Mouse (Mus musculus): ENCODE data around the gene Ccdc13. TPM values are rescaled to one million over a fixed set of nuclear protein-coding genes. Genes with fewer than 3 reads are reported as not detected.

Ccdc13 gene
- total and polyA plus RNA-seq, 2 experiments from 2014 or later: 0.34 TPM; not detected in 1

- ATAC-seq (ENCODE audit: insufficient read depth, low read depth) (no peak), DNase-seq (ENCODE audit: low spot score) (no peak)
- H3K4me3 ChIP-seq (ENCODE audit: low read depth, low read length): no peak overlapping the region
- TF ChIP-seq CTCF (IDR thresholded peaks at IDR 0.05; ENCODE audit: low read depth): no peak
- TF ChIP-seq EP300 (IDR thresholded peaks at IDR 0.05; ENCODE audit: low read depth): no peak
- no peaks in the 10 kb centered on the region for H3K27me3 ChIP-seq (ENCODE audit: control insufficient read depth, insufficient read depth, low read length)
- H3K4me2 ChIP-seq (ENCODE audit: low read depth, low read length): no peak overlapping the region
- no peak overlapping the region for H3K27ac ChIP-seq (ENCODE audit: low read depth)
- no peaks in the 10 kb centered on the region for H3K9me3 ChIP-seq (replicated peaks; ENCODE audit: control insufficient read depth, low read length)
- no peak overlapping the region for H3K9ac ChIP-seq (replicated peaks; ENCODE audit: low read depth, low read length)
- 45% methylated on average over 3 of the region's 3 CpGs for WGBS
- H3K4me1 ChIP-seq (ENCODE audit: control insufficient read depth, insufficient read depth): no peaks in the 10 kb centered on the region
- no peaks in the 10 kb centered on the region for H3K36me3 ChIP-seq (replicated peaks; ENCODE audit: control insufficient read depth, insufficient read depth, low read length)
Observed at GRCm38 (mm10) chr9:121865425-121866008, 26.3 kb upstream of the Ccdc13 start.

GRCm38 (mm10) chr9:121864837-121865236, 25.6 kb upstream of the Ccdc13 start:
- Histone ChIP-seq H3K27ac (ENCODE audit: low read depth) (no peak overlapping the region), H3K9ac (replicated peaks; ENCODE audit: low read depth, low read length) (no peak overlapping the region), H3K9me3 (replicated peaks; ENCODE audit: control insufficient read depth, low read length) (no peaks in the 10 kb centered on the region), H3K36me3 (replicated peaks; ENCODE audit: control insufficient read depth, insufficient read depth, low read length) (no peaks in the 10 kb centered on the region), H3K4me3 (ENCODE audit: low read depth, low read length) (no peak overlapping the region), H3K4me2 (ENCODE audit: low read depth, low read length) (no peak overlapping the region), H3K4me1 (ENCODE audit: control insufficient read depth, insufficient read depth) (no peaks in the 10 kb centered on the region), H3K27me3 (ENCODE audit: control insufficient read depth, insufficient read depth, low read length) (no peaks in the 10 kb centered on the region)
- ATAC-seq (ENCODE audit: insufficient read depth, low read depth) (no peak), DNase-seq (ENCODE audit: low spot score) (no peak)
- WGBS: 66% methylated on average over 4 of the region's 4 CpGs
- TF ChIP-seq CTCF (IDR thresholded peaks at IDR 0.05; ENCODE audit: low read depth) (no peak), EP300 (IDR thresholded peaks at IDR 0.05; ENCODE audit: low read depth) (no peak)

DNA sequence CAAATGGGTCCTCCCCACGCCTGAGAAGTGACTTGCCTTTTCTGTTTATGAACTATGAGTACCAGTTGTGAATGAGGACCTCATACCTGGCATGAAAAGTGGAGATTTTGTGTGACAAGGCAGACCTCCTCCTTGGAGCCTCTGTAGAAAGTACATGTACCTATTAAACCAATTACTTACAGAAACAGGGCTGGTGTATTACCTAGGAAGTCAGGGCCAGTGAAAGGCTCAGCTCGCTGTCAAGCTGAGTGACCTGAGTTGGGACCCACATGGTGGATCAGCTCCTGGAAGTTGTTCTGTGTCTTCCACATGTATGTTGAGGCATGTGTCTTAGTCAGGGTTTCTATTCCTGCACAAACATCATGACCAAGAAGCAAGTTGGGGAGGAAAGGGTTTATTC, 21.7 kb upstream of the Ccdc13 start:
- Histone ChIP-seq H3K4me1 (ENCODE audit: control insufficient read depth, insufficient read depth) (peaks cover 8% of the 10 kb centered on the region; the same call in 1 of the 2 replicates), H3K27ac (ENCODE audit: low read depth) (no peak overlapping the region), H3K36me3 (replicated peaks; ENCODE audit: control insufficient read depth, insufficient read depth, low read length) (no peaks in the 10 kb centered on the region), H3K27me3 (ENCODE audit: control insufficient read depth, insufficient read depth, low read length) (no peaks in the 10 kb centered on the region), H3K4me2 (ENCODE audit: low read depth, low read length) (no peak overlapping the region), H3K9me3 (replicated peaks; ENCODE audit: control insufficient read depth, low read length) (no peaks in the 10 kb centered on the region), H3K4me3 (ENCODE audit: low read depth, low read length) (no peak overlapping the region), H3K9ac (replicated peaks; ENCODE audit: low read depth, low read length) (no peak overlapping the region)
- 85% methylated on average over 2 of the region's 2 CpGs for WGBS
- no peak for DNase-seq (ENCODE audit: low spot score)
- no peak for ATAC-seq (ENCODE audit: insufficient read depth, low read depth)
- TF ChIP-seq EP300 (IDR thresholded peaks at IDR 0.05; ENCODE audit: low read depth) (no peak), CTCF (IDR thresholded peaks at IDR 0.05; ENCODE audit: low read depth) (no peak)

DNA sequence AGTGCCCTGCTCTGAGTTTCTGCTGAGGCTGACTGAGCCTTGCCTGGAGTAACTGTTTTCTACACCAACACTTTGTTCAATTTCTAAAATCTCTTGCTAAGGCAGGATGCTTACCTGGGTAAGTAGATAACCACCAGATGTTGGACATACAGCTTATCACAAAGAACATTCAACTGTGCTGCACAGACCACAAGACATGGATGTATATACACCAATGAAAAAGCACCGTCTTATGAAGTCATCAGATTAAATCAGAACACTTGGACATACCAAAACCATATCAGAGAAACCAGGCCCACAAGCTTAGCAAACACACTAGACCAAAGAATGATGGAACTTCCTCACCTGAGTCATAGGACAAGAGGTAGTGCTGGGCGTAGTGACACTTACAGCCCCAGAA, 20.1 kb upstream of the Ccdc13 start:
- Histone ChIP-seq H3K4me3 (ENCODE audit: low read depth, low read length) (no peak overlapping the region), H3K36me3 (replicated peaks; ENCODE audit: control insufficient read depth, insufficient read depth, low read length) (no peaks in the 10 kb centered on the region), H3K9ac (replicated peaks; ENCODE audit: low read depth, low read length) (no peak overlapping the region), H3K27ac (ENCODE audit: low read depth) (no peak overlapping the region), H3K27me3 (ENCODE audit: control insufficient read depth, insufficient read depth, low read length) (no peaks in the 10 kb centered on the region), H3K9me3 (replicated peaks; ENCODE audit: control insufficient read depth, low read length) (no peaks in the 10 kb centered on the region), H3K4me2 (ENCODE audit: low read depth, low read length) (no peak overlapping the region), H3K4me1 (ENCODE audit: control insufficient read depth, insufficient read depth) (peaks cover 8% of the 10 kb centered on the region; the same call in 1 of the 2 replicates)
- DNase-seq (ENCODE audit: low spot score) (no peak), ATAC-seq (ENCODE audit: insufficient read depth, low read depth) (no peak)
- TF ChIP-seq CTCF (IDR thresholded peaks at IDR 0.05; ENCODE audit: low read depth): no peak
- TF ChIP-seq EP300 (IDR thresholded peaks at IDR 0.05; ENCODE audit: low read depth): no peak
- 98% methylated on average over 2 of the region's 2 CpGs for WGBS

GRCm38 (mm10) chr9:121858153-121858488, 18.9 kb upstream of the Ccdc13 start, which contains the start of gene Higd1a:
Gene Higd1a (minus strand): TSS chr9:121858362.
- TF ChIP-seq EP300 (IDR thresholded peaks at IDR 0.05; ENCODE audit: low read depth) (no peak), CTCF (IDR thresholded peaks at IDR 0.05; ENCODE audit: low read depth) (no peak)
- peak within 1 kb of the TSS; percentile 87 for H3K4me2 ChIP-seq (ENCODE audit: low read depth, low read length)
- H3K27me3 ChIP-seq (ENCODE audit: control insufficient read depth, insufficient read depth, low read length): no peaks in the 10 kb centered on the region
- no peaks in the 10 kb centered on the region for H3K9me3 ChIP-seq (replicated peaks; ENCODE audit: control insufficient read depth, low read length)
- H3K27ac ChIP-seq (ENCODE audit: low read depth): peak within 1 kb of the TSS; percentile 97
- no peak; the same call in 1 of the 2 replicates for ATAC-seq (ENCODE audit: insufficient read depth, low read depth)
- H3K9ac ChIP-seq (replicated peaks; ENCODE audit: low read depth, low read length): peak within 1 kb of the TSS; percentile 87
- peak within 1 kb of the TSS; percentile 92 for H3K4me3 ChIP-seq (ENCODE audit: low read depth, low read length)
- 11% methylated on average over 6 of the region's 6 CpGs for WGBS
- no peak for DNase-seq (ENCODE audit: low spot score)
- peaks cover 8% of the 10 kb centered on the region; the same call in 1 of the 2 replicates for H3K4me1 ChIP-seq (ENCODE audit: control insufficient read depth, insufficient read depth)
- H3K36me3 ChIP-seq (replicated peaks; ENCODE audit: control insufficient read depth, insufficient read depth, low read length): no peaks in the 10 kb centered on the region
